Mouse (Mus musculus) c-Kit-positive CD71-positive TER-119-positive erythroid progenitor cells, embryonic 14.5 days (primary cell): ENCODE measurements around the gene Tlr11.

Experiments
- DNase-seq: peaks from one replicate; pipeline ENCODE4 v3.0.0-alpha.2; 2013; ENCODE audit warnings: low spot score

The Tlr11 gene

DNA sequence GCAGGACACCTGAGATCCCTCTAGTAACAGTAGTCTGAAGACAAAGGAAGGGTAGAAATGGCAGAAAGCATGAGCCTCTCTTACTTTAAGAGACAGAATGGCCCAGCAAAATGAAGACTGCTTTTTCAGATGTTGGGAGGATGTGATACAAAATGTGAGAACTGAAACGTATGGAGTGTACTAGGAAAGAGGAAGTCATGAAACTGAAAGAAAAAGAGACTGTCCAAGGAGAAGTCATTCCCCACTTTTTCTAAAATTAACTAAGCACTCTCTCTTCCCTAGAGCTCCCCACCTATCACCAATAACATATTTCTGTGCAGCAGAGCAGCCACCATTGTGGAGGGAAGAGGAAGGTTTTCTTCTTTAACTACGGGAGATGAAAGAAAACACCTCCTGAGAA lies at the start of gene Tlr11:
Tlr11 (plus strand) TSS at position 322 of the 400 bp plus-strand sequence.
- no peak for DNase-seq

DNA sequence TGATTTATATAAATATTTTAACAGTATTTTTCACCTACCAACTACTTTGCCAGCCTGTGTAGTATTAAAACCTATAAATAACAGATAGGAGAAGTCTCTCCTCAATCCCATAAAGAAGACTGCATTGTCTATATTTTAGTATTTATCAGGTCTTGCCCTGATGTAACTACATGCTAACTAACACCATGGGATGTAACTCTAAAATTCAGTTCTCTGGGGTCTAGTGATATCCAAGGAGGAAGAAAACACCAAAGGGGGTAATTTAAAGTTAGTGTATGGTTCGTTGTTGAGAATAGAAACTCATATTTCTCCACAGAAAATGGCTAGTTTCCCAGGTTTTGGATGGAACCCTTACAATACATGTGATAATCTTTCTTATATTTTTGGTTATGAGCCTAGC lies 31.1 kb upstream of the Tlr11 start, which contains the start of gene Olfr734:
Olfr734 (minus strand) TSS at position 101 of the 400 bp plus-strand sequence.
- DNase-seq = no peak

DNA sequence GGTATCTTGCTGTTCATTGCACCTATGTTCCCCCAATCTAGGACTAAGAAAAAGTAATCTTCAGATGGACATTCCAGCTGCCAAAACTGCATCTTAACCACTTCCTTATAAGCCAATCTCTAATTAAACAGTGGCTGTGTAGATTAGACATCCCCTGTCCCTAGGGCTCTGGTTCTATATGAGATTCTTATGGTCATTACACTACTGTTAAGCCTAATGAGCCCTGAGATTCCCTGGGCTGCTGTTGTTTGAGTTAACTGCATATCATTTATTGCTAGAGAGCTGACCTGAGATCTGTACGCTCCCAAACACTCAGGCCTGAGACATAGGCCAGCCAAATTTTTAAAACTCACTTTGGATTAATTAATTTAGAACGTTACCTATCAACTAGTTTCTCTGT lies 8.9 kb upstream of the Tlr11 start, which contains the start of gene Olfr735:
Olfr735 (minus strand) TSS at position 77 of the 400 bp plus-strand sequence.
- no peak for DNase-seq

DNA sequence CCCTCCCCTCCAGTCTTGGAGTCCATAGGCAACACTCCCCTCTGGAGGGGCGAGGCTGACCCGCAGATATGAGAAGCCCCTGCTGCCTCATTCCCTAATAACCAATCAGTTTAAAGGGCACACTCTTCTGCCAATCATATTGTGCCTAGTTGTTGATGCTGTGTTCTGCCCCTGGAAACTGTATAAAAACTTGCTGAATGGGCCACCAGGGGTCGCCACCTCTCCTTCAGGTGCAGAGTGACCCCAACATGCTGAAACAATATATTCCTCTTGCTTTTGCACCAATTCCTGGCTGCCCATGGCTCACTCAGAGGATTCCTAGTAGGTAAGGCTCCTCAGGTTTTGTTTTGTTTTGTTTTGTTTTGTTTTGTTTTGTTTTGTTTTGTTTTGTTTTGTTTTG lies 5.3 kb upstream of the Tlr11 start:
- peak; percentile 1 for DNase-seq

DNA sequence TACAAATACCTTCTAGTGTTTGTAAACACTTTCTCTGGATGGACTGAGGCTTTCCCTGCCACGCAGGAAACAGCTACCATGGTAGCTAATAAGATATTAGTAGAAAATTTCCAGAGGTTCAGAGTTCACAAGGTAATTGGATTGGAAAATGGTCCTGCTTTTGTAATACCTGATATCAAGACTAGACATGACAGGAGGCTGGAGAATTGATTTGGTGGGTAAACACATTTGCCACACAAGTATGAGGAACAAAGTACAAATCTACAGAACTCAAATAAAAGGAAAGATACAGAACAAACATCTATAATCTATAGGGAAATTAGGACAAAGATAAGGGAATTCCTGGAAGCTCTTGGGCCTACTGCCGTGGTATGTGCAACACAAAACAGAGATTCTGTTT lies 989 bp upstream of the Tlr11 start:
- no peak for DNase-seq

DNA sequence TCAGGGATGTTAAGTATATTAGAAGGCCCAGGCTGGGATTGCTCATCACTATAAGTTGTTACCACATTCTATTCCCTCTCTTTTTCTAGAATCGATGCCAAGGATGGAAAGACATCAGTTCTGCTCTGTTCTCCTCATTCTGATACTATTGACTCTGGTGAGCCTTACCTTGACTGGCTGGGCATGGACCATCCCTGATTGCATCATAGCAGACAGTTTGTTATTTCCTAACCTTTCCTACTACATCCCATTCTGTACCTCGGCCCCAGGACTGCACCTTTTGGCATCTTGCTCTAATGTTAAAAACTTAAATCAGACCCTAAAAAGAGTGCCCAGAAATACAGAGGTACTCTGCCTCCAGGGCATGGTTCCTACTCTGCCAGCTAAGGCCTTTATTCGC lies 2.8 kb downstream of the Tlr11 start:
- DNase-seq = no peak

DNA sequence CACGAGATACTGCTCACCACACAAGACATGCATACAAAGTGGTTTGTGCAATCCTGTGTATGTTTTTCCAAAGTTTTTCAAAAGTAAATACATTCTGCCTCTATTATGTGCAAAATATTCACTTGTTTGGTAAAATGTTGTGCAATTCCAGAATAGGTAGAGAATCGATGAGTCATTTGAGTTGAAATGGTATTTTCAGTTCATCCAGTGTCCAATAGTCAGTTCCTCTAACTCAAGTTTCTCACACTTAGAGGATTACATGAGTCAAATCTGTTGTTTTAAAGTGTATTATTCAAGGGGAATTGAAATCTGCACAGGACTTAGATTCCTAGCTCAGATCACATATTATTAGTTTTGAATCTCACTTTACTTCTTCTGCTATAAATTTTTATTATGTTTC lies 5.8 kb downstream of the Tlr11 start:
- no peak for DNase-seq

DNA sequence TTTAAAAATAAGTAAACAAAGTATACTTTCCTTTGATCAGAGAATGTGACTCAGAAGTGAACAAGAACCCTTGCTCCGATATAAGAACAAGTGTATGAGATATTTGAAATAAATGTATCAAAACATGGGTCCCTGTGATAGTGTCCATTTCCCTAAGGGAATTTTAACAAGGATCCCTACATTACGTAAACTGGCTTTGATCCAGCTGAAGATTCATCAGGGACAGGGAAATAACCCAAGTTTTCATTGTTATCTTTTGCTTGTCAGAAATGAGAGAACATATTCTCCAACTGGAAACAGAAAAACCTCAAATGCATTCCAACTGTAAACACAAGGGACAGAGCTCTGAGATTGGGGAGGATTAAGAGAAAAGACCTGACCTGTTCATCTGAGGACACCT lies 23.1 kb downstream of the Tlr11 start, which contains the start of gene Olfr736:
Olfr736 (plus strand) TSS at position 301 of the 400 bp plus-strand sequence.
- DNase-seq = no peak

DNA sequence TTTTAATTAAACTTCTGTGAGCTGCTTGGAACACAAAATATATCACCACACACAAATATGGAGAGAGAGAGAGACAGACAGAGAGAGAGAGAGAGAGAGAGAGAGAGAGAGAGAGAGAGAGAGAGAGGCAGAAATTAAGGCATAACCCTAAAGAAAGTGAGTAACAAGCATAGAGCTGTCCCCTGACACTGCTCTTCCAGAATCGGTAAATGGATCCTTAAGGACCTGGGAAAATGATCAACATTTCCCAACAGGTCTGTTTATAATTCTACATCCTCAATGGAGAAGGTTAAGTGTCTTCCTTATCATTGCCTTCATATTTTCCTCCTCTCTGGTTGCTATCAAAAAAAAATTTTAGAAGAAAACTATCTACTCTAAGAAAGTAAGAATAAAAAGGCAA lies 49.6 kb downstream of the Tlr11 start, which contains the start of gene Olfr738:
Olfr738 (plus strand) TSS at position 301 of the 400 bp plus-strand sequence.
- DNase-seq = no peak
